Mouse (Mus musculus) skeletal muscle tissue, adult 2 months (tissue): ENCODE results near the gene Dpm2.
A peak's percentile ranks its signal among the peaks of the same experiment; 100 is the strongest.

Experiments used
- DNase-seq: peaks from one replicate; pipeline ENCODE4 v3.0.0-alpha.2; 2012; ENCODE audit warnings: low read depth, low spot score

The Dpm2 gene

DNA sequence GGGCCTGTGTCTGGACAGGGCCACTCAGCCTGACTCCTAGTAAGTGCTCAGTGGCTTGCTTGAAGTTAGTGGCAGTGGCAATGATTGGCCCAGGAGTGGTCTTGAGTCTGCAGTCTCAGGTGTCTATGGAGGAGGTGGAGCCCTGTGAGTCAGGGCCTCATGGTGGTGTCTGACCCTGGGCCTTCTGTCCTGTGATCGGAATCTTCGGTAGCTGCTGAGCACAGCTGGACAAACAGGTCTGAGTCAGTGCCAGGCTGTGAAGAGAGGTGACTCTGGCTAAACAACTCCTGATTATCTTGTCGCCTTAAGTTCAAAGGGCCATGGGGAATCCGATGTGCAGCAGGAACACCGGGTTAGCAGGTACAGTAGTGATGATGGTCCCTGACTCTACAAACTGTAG is 23.3 kb upstream of the Dpm2 start:
- DNase-seq, result no peak

DNA sequence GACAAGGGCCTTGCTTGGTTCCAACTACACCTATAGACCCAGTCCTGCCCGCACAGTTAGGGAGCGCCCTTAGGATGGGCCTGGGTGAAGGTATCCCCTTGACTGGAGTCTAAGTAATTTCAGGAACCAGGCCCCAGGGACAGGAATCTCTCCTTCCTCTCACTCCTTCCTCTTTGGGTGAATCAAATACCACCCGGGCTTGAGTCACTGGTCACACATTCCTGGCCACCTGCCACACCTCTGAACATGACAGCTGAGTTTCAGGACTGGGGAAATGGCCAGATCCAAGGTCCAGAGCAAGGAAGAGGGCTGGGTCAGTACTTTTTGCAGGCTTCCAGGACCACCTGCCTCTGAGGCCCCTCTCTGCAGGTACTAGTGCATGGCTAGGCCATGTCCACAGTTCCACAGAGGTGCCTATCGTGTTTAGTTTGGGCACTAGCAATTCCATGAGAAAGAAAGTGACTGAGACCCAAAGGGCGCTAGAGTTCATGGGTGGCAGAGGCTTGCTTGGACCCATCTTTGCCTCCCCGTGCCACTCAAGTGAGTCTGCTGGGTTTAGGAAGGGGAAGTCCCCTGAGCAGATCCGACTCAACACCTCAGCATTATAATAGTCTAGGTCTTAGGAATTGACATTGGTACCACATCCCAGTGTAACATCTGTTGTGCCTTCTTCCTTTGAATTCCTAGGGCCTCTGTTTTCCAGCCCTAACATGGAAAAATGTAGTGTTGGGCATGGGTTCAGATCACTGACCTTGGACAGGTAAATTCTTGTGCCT is 22.5 kb upstream of the Dpm2 start:
- DNase-seq, result peak; percentile 48

DNA sequence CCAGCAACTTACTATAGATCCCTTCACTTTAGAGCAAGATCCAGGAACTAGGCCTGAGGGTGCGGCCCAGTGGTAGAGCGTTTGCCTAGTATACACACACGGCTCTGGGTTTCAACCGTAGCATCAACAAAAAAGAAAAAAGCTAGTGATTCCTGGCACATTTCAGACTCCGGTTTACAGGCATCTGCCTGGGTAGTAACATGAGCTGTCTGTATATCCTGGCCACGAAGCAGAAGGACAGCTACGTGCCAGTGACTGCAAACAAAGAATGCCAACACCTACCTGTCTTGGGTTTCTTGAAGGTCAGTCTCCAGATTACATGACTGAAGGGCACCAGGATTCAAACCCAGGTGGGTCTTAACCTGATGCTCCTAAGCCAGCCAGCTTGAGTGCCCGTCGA is 21.5 kb upstream of the Dpm2 start:
- DNase-seq, result no peak

DNA sequence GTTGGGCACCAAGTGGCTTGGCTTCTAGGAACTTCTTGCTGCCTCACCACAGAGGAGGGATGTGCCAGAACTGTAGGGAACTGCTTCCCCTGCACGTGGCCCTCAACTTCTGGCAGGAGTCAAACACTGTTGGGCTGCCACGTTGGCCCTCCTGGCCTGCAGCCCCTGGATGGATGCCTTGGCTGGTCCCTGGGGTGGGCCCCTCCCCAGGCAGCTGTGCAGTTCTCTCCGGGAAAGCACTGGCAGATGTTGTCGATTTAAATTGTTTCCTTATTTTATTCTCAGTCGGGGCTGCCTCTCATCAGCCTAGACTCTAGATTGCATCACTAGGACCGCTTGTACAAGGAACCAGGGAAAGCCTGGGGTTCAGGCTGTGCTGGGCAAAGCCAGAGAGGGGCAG is 20.9 kb upstream of the Dpm2 start:
- peak; percentile 90 for DNase-seq

- DNase-seq, result no peak
Observed at GRCm38 (mm10) chr2:32551236-32551635, 19.4 kb upstream of the Dpm2 start.

- no peak for DNase-seq
Observed at GRCm38 (mm10) chr2:32553592-32554148, 17.0 kb upstream of the Dpm2 start.

- no peak for DNase-seq
Observed at GRCm38 (mm10) chr2:32555484-32555883, 15.2 kb upstream of the Dpm2 start.

DNA sequence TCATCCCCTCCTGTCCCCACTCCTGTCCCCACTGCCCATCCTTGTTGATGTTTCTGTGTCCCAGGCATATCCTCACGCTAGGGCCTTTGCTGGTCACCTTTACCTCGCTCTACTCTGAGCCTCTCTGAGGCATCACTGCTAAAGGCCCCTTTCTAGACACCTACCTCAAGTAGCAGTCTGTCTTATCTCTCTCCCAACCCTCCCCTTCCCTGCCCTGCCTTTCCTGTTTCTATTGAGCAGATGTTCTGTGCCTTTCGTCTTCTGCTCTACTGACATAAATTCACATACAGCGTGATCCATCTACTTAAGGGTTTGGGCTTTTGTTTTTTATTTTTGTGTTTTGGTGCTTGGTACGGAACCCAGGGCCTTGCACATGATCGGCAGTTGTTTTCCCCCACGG is 14.6 kb upstream of the Dpm2 start:
- no peak for DNase-seq

- no peak for DNase-seq
Observed at GRCm38 (mm10) chr2:32559570-32559969, 11.1 kb upstream of the Dpm2 start.

- DNase-seq, result peak; percentile 73
Observed at GRCm38 (mm10) chr2:32566536-32567063, 4.1 kb upstream of the Dpm2 start.

GRCm38 (mm10) chr2:32568149-32568548 is 2.5 kb upstream of the Dpm2 start:
- DNase-seq, result peak; percentile 59

DNA sequence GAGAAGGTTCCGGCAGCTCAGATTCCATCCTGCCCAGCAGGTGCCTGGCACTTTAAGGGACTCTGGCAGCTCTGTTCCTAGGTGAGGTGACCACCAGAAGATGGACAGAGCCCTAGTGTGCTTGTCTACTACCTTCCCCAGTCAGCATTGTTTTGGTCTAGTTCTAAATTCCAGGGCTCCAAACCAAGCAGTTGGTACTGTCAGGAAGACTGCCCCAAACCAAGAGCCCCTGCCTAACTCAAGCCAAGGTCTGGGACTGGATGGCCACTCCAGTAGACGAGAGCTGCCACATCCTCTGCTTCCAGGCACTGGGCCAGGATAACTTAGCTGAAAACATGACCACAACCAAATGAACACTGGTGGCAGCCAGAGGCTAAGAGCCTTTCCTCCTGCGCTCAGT is 1.7 kb upstream of the Dpm2 start:
- DNase-seq, result no peak

DNA sequence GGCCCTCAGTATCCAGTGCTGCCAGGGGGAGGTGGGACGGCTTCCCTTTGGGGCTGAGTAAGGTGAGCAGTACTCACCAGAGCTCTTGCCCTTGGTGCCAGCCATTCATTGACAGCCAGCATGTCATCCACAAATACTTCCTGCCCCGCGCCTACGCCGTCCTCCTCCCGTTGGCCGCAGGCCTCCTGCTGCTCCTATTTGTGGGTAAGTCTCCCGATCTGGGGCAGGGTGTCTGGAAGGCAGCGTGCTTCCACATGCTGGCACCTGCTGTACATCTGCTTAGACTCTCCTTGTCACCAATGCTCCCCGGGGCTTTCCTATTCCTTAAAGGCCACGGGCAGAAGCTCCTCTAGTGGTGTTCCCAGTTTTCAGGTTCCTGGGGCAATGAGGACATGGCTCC is 1.5 kb downstream of the Dpm2 start:
- DNase-seq, result no peak

GRCm38 (mm10) chr2:32574497-32574896 is 3.8 kb downstream of the Dpm2 start, which contains the start of gene Pip5kl1:
TSS of gene Pip5kl1 (plus strand) at chr2:32574797.
- DNase-seq, result no peak

- no peak for DNase-seq
Observed at GRCm38 (mm10) chr2:32574901-32575585, 4.4 kb downstream of the Dpm2 start.

GRCm38 (mm10) chr2:32575586-32576160 is 5.0 kb downstream of the Dpm2 start, which contains the start of gene 9430097D07Rik:
TSS of gene 9430097D07Rik (minus strand) at chr2:32575684.
- no peak for DNase-seq

GRCm38 (mm10) chr2:32576532-32576931 is 5.9 kb downstream of the Dpm2 start:
- DNase-seq, result no peak

GRCm38 (mm10) chr2:32578146-32579046 is 7.7 kb downstream of the Dpm2 start:
- DNase-seq, result no peak

DNA sequence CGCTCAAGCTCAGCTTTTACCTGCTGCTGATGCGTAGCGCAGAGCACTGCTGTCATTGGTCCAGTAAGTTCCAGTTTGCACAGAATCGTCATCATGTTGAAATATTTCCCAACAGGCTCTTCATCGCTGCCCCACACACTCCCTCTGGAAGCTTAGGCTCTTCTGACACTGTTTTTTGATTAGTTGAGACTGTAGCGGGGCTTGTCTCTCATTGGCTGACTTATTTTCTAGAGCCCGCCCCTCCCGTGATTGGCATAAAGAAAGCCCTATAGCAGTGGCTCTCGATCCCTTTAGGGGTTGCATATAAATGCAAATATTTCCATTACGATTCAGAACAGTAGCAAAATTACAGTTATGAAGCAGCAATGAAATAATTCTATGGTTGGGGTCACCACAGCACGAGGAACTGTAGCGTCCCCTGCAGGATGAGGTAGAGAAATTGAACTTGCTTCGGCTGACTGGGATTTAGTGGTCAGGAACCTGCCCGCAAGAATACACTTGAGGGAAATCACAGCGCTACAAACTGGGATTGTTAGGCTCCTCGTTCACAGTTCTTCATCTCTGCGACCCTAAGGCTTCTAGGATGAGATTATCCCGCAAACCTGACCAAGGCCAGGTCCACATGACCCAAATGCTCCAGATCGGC is 10.9 kb downstream of the Dpm2 start:
- no peak for DNase-seq
